Mouse (Mus musculus) NIH3T3 (cell line): ENCODE measurements at regions not wholly inside any gene's neighbourhood (a gene's known extent, or its start where the extent isn't known, plus 50 kb on each side); places are given as distances from the start of the nearest gene placed in this dataset.

Experiments used
- DNase-seq: peaks from one replicate; pipeline ENCODE4 v3.0.0-alpha.2; 2012; ENCODE audit warnings: low read depth

GRCm38 (mm10) chr17:4804013-4804412, 190.1 kb upstream of the Arid1b start:
- DNase-seq: no peak

- no peak for DNase-seq
These were observed 188.1 kb upstream of the Arid1b start for GRCm38 (mm10) chr17:4806051-4806450.

GRCm38 (mm10) chr17:4808926-4809325, 185.2 kb upstream of the Arid1b start:
- DNase-seq: no peak

GRCm38 (mm10) chr17:4813232-4813631, 180.9 kb upstream of the Arid1b start:
- DNase-seq: no peak

- no peak for DNase-seq
These were observed 180.5 kb upstream of the Arid1b start for GRCm38 (mm10) chr17:4813666-4814065.

- peak; percentile 36 for DNase-seq
These were observed 168.8 kb upstream of the Arid1b start for GRCm38 (mm10) chr17:4825221-4825895.

GRCm38 (mm10) chr17:4834065-4834464, 160.1 kb upstream of the Arid1b start:
- DNase-seq: no peak

GRCm38 (mm10) chr17:4834571-4834970, 159.6 kb upstream of the Arid1b start:
- DNase-seq: no peak

- no peak for DNase-seq
These were observed 158.9 kb upstream of the Arid1b start for GRCm38 (mm10) chr17:4835065-4835705.

- DNase-seq: no peak
These were observed 154.0 kb upstream of the Arid1b start for GRCm38 (mm10) chr17:4840123-4840522.

- DNase-seq: no peak
These were observed 135.8 kb upstream of the Arid1b start for GRCm38 (mm10) chr17:4858304-4858703.

- no peak for DNase-seq
These were observed 129.2 kb upstream of the Arid1b start for GRCm38 (mm10) chr17:4864901-4865300.

GRCm38 (mm10) chr17:4865621-4866020, 128.5 kb upstream of the Arid1b start:
- DNase-seq: no peak

- DNase-seq: no peak
These were observed 127.9 kb upstream of the Arid1b start for GRCm38 (mm10) chr17:4866026-4866896.

GRCm38 (mm10) chr17:4867083-4867482, 127.0 kb upstream of the Arid1b start:
- DNase-seq: no peak

GRCm38 (mm10) chr17:4867754-4868445, 126.2 kb upstream of the Arid1b start:
- DNase-seq: peak; percentile 11

- no peak for DNase-seq
These were observed 125.7 kb upstream of the Arid1b start for GRCm38 (mm10) chr17:4868446-4868825.

- DNase-seq: no peak
These were observed 125.3 kb upstream of the Arid1b start for GRCm38 (mm10) chr17:4868861-4869260.

- no peak for DNase-seq
These were observed 122.9 kb upstream of the Arid1b start for GRCm38 (mm10) chr17:4871267-4871666.

- DNase-seq: no peak
These were observed 119.7 kb upstream of the Arid1b start for GRCm38 (mm10) chr17:4874459-4874858.

- no peak for DNase-seq
These were observed 118.8 kb upstream of the Arid1b start for GRCm38 (mm10) chr17:4875086-4876046.
